Mouse (Mus musculus): Measurements from ENCODE around the gene Metap2.
A peak's percentile ranks its signal among the peaks of the same experiment; 100 is the strongest.

The Metap2 gene

DNA sequence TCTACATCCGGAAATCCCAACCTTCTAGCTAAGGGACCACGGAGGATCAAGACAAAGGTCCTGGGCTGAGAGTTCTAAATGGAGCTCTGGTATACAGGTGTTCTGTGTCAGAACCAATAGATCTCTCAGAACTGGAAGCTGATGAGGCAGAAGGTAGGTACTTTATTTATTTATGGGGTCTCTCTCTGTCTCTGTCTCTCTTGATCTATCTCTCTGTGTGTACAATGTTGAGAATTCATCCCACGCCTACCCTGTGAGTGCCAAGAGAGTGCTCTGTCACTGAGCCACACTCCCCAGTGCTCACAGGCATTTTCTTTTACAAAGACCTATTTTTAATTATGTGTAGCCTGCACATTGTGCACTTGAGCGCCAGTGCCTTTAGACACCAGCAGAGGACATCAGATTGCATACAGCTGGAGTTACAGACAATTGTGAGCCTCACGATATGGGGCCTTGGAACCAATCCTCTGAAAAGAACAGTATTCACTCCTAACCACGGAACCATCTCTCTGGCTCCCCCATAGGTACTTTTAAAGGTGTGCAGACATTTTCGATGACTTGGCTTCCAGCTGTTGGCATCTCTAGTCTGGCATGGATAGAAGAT, at the start of gene Metap2:
TSS of gene Metap2 (minus strand) at position 51 of the 604 bp plus-strand sequence.
- no peak for DNase-seq (ENCODE audit: low spot score)

DNA sequence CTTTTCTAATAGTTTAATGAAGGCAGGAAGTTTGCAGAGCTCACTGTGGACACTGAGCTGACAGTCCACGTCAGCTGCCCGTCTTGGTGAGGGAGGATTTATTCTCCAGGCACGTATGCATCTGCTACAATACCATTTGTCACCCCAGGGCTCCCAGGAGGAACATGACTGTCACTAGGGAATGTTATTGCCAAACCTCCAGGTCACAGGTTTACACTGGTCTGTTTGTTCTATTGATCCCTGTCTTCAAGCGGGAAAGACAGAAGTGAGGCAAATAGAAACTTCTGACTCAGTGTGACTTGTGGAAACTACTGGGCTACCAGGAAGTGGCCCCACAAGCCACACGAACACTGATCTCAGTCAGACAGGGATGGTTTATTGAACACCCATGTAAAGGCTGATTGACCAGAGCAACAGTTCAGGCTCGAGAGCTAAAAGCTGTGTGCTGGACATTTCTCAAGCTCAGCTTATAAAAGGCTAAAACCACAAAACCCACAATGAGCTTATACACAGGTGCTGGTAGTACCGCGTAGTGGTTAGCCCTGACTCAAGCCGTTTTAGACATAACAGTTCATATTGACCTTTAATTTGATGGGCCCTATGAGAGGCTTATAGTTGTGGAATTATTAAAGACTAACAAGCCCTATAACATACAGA, 49.1 kb upstream of the Metap2 start:
- no peak for DNase-seq (ENCODE audit: low spot score)

DNA sequence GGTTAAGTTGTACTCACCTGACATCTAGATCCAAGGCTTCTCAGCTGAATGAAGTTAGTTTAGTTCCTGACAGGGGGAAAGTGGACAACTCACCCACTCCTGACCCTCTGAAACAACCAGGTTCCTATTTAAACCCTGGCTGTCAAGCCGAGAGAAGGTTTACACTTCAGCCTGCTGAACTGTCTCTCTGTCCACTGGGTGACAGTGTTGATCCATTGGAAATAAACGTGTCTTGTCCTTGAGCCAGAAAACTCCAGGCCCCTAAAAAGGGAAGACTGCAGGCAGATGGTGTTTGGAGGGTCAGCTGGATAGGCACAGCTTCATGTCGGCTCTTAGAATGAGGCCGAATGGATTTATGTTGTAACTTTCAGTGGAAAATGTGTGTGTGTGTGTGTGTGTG, 48.5 kb upstream of the Metap2 start:
- DNase-seq (ENCODE audit: low spot score), result no peak

DNA sequence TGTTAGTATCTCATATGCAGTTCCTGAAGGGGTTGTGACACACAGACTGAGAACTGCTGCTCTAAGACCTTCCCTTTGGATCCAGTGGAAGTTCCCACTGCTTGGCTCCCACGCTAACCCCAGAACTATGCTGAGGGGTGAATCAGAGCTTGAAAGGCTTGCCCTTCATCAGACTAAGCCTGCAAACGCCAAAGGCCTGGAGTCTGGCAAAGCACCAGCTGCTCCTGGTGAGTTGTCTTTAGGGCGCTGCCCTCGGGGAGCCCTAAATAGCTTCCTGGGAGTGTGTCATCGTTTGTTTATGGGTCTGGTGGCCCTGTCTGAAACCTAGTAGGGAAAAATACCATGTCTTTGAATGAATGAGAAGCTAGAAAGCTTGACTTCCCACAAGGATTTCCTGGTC, 47.3 kb upstream of the Metap2 start:
- no peak for DNase-seq (ENCODE audit: low spot score)

DNA sequence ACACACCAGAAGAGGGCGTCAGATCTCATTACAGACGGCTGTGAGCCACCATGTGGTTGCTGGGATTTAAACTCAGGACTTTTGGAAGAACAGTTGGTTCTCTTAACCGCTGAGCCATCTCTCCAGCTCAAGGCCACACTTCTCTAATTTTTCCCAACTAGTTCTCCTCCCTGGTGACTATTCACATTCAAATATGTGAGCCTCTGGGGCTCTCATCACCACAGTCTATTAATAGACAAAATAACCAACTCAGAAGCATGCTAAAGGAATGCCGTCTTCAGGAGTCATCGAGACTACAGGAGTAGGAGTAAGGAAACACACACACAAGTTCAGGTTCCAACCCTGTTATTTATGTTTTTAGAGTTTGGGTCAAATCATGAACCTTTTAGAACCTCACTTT, 43.4 kb upstream of the Metap2 start:
- DNase-seq (ENCODE audit: low spot score), result no peak

DNA sequence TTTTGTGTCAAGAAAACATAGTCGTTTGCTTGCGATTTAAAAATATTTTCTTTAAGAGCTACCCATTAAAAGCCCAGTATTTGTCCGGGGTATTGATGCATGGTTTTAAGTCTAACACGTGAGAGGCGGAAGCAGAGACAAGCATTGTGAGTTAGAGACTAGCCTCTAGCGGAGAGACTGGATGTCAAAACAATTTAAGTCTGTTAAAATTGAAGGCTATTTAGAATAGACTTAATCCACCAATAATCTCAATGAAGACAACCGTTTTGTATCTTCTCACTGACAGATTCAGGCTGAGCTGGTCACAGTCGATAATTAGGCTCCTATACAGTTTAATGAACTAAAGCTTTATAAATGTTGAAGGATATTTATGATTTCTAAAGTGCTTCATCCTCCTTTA, 42.8 kb upstream of the Metap2 start:
- DNase-seq (ENCODE audit: low spot score), result no peak

DNA sequence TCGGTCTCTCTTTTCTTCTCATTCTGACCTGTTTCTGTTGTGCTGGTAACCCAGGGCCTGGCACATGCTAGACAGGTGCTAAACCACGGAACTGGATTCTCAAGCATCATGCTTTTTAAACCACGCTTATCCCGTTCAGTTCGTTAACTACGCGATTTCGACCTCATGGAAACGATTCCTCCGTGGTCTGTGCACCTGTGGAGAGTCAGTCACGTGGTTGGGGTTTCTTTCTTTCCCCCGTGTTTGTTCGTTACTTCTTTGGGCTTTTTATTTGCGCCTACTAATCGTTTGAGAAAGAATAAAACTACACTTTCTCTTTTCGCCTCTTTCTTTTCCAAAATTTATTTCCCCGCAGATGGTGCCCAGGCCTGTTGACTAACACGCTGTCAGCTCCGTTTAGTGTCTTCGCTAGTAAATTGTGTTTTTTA, 42.0 kb upstream of the Metap2 start:
- DNase-seq (ENCODE audit: low spot score), result no peak

DNA sequence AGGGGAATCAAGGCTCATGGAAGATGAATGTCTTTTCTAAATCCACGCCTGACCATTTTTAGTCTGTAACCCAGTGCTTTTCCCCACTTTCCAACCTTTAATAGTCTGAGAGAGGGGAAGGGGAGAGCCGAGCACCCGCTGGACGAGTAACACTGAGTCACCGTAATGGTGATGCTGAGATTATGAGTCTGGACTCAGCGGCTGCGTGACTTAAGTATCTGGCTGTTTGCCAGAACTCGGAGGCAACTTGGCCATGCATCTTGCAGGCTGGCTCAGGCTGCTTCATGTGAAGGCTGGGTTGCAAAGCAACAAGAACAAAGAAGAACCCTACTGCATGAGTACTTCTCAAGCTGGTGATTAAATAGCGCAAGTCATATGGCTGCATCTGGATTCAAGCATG, 37.1 kb upstream of the Metap2 start:
- peak; percentile 33 for DNase-seq (ENCODE audit: low spot score)

DNA sequence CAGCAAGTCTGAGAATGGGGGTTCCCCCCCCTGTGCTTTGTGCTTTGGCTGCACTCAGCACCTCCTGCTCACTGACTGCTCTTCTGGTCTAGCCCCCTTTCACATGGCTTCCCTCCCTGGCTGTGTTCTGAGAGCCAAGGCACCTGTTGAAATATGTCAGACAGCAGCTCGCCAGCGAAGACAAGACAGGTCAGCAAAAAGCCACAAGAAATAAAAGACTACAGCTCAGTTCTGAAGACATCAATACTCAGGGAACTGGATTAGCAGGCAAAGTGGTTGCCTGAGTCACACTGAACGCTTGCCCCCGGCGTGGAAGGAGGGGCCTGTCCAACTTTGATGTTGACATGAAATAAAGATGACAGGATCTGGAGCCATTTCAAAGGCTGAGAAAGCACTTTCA, 36.0 kb upstream of the Metap2 start:
- no peak for DNase-seq (ENCODE audit: low spot score)

DNA sequence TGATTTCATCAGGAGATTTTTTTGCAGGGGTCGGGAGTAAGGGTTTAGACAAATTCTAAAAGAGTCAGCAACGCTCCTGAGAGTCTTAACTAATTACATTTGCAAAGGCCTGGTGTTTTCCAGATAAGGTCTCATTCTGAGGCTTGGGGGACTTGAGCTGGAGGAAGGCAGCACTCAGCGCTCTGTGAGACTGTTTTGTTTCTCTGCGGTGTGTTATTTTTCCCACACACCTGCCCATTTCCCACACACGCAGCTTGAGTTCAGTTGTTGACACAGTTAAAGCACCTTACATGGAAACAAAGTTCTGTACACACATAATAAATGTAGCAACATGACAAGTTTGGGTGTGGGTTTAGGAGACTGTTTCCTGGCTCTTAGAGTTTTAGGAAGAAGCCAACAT, 35.1 kb upstream of the Metap2 start:
- no peak for DNase-seq (ENCODE audit: low spot score)

DNA sequence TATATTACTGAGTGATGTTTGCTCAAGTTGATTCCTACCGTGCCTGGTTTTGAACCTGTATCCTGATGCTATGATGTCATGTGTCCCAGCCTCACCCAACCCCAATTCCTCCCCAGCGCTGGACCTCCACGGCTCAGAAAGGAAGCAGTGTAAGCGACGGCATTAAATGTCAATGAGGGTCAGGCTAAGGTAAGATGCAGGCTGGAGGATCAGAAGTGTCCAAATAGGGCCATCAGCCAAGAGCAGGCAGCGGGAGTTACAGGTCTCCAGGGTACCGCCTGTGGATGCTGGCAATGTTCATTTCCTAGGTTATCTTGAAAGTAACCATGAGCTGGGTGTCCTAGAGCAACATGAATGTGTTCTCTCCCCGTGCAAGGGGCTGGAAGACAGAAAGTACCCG, 34.5 kb upstream of the Metap2 start:
- no peak for DNase-seq (ENCODE audit: low spot score)

DNA sequence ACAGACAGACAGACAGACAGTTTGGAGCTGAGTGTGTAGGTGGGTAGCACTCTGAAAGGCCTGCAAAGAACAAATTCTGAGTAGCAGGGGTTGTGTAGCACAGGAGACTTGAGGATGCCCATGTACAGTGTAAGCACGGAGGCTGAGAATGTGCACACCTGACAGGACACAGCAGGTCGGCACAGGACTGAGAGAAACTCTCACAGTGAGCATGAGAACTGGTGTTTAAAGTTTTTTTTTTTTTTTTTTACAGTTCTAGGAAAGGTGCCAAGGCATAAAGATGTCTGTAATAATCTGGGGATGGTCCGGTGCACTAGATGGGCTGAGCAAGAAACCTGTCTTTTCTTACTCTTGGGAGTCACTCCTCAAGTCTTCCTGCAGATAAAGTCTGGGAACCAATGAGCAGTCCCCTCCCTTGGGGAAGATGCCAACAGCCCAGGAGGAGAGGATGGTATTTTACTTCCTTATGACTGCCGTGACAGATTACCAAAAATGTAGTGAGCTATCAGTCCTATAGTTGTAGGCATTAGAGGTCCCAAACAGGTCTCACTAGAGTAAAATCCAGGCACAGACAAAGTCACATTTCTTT, 33.4 kb upstream of the Metap2 start:
- no peak for DNase-seq (ENCODE audit: low spot score)

DNA sequence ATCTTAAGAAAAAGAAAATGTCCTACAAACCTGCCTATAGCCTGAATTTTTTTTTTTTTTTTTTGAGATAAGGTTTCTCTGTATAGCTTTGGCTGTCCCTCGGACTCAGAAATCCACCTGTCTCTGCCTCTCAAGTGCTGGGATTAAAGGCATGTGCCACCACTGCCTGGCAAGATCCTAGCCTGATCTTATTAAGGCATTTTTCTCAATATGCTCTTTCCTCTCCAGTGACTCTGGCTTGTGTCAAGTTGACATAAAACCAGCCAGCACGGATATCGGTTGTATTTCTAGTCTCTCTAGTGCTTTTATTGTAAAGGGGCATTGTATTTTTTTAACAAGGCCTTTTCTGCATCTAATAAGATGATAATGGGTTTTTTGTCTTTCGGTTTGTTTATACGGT, 27.8 kb upstream of the Metap2 start:
- no peak for DNase-seq (ENCODE audit: low spot score)

DNA sequence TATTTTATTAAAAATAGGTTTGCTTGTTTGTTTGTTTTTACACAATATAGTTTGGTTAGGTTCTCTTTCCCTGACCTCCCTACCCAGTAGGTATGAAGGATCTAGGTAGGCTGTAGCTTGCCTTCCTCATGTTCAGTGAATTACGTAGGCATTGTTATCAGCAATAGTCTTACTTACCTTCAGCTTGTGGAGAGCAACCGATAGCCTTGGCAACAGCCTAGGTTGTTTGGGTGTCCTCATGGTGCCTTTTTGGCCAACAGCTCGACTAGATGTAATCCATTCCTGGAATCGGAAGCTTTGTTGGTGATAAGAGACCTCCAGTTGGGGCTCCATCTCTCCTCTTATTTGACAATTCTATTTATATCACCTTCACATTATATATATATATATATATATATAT, 24.3 kb upstream of the Metap2 start:
- no peak for DNase-seq (ENCODE audit: low spot score)

DNA sequence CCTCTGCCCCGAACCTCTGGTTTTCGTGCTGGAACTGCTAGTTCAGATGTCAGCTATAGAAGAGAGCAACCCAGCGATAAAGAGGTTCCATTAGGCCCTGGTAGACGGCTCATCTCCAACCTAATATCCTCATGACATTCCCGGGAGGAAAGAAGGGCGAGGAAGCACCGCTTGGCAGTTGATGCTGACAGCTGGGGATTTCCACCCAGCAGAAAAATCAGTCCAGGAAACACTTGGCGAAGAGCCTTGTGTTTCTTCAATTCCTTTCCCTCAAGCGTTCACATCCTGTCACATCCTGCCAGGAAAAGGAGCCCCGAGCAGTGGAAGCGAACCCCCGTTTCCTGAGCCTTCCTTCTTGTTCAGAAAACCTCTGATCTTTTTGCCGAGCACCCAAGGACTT, 22.3 kb upstream of the Metap2 start:
- DNase-seq (ENCODE audit: low spot score), result no peak

DNA sequence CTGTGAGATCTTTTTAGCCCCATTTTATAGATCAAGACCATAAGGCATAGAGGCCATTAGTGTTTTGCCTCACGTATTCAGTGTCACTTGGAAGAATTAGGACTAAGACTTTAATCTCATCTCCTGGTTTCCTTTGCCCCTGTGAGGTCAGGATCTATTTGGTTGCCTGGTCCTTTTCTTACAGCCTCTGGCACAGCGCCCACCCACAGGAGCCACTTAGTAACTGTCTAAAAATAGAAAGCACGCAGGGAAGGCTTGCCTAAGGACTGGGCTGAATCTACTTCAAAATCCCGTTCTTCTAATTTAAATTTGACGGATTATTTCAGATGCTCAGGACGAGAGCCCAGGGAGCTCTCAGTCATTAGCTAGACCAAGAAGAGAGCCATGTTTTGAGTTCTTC, 21.8 kb upstream of the Metap2 start:
- no peak for DNase-seq (ENCODE audit: low spot score)

DNA sequence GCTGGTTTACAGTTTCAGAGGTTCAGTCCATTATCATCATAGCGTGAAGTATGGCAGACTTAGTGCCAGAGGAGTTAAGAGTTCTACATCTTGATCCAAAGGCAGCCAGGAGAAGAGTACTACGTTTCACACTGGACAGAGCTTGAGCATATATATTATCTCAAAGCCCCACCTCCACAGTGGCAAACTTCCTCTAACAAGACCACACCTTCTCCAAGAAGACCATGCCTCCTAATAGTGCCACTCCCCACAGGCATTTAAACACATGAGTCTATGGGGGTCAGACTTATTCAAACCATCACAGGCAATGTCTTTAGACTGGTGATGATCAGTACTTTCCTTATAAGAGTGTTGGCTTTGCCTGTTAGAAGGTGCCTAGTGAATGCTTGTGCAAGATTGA, 21.2 kb upstream of the Metap2 start:
- DNase-seq (ENCODE audit: low spot score), result no peak

DNA sequence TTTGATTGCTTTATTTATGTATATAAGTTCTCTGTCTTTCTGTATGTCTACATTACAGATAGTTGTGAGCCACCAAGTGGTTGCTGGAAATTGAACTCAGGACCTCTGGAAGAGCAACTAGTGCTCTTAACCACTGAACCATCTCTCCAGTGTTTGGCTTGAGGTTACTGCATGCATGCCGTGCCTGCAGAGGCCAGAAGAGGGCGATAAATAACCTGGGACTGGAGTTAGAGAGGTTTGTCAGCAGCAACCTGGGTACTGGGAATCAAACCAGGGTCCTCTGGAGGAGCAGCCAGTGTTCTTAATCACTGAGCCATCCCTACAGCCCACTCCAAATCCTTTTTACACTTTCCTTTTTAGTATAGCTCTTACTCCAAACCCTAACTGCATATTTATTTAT, 19.9 kb upstream of the Metap2 start:
- no peak for DNase-seq (ENCODE audit: low spot score)

DNA sequence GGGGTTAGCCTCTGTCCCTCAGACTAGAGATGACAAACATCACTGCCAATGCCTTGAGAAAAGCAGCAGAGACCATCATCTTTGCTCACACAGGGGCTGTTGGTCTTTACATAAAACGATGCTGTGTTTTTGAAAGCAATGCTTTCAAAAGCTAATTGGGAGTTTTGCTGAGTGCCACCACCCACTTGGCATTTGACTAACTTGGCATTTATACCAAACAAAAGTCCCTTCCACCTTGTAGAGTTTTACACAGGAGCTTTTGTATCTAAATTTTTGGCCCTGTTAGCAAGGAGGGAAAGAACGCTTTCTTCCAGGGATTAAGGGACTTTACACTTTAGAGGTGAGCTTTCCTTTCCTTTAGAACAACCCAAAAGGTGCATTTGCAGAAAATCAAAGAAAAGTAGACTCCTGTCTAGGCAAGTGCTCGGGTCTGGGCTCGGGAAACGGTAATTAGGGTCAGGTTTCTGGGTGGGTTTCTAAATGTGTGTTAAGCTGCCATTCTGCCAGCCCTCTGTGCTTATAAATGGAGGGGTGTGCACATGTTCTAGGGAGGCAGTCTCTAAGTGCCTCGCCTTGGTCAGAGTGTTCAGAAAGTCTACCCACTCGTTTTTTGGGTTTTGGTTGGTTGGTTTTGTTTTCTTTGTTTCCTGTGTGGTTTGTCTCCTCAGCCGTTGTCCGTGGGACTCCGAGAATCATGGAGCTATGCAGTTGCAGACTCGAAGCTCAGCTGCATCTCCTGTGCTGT, 18.8 kb upstream of the Metap2 start:
- no peak for DNase-seq (ENCODE audit: low spot score)

DNA sequence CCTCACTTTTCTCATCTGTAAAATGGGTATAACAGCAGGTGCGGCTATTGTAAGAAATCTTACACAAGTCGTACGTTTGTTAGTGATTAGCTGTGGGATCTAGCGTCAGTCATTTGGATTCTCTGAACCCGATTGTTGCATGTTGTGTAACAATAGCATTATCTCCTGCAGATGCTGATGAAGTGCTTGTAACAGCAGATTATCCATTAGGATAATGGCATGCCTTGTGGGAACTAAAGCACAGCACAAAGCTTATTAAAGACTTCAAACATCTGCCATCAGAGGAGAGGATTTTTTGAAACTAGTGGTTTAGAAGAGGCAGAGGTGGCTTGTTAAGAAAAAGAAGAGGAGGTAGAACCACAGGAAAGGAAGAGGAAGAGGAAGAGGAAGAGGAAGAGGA, 16.6 kb upstream of the Metap2 start:
- no peak for DNase-seq (ENCODE audit: low spot score)

DNA sequence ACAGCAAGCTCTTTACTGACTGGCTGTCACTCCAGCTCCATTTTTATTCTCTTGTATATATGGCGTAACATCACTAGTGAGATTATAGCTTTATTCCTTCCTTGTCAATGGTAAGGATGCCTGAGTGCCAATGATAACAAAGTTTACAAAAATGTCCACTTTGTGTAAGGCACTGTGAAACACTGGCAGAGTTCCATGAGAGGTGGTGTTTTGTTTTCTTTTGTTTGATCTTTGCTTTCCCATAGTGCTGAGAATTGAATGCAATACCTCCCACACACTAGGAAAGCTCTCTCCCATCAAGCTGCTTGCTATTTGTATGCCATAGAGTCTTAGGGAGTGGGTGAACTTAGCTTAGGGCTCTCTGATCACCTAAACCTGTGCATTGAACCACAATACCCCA, 16.0 kb upstream of the Metap2 start:
- no peak for DNase-seq (ENCODE audit: low spot score)

DNA sequence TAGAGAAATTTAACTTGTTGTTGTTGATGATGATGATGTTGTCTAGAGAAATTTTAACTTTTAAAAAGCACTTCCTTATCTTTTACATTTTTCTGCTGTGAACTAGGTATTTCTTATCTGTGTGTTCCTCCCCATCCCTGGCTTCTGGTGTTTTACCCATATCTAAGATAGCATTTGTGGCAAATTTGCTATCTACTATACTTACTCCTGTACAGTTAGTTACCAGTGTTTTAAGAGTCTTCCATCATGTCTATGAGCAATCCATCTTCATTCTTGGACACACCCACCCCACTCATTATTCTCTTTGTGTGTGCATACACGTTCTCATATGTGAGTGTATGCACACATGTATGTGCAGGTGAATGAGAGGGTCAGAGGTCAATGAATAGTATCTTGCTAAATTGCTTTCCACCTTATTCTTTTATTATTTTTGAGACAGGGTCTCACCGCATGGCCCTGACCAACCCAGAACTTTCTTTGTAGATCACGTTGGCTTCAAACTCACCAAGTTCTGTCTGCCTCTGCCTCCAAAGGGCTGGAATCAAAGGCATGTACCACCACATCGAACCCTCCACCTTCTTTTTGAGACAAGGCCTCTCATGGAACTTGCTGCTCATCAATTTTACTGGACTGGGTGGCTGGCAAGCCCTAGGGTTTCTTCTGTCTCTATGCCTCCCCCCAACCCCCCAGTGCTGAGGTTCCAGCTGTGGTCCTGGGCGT, 15.4 kb upstream of the Metap2 start:
- no peak for DNase-seq (ENCODE audit: low spot score)

DNA sequence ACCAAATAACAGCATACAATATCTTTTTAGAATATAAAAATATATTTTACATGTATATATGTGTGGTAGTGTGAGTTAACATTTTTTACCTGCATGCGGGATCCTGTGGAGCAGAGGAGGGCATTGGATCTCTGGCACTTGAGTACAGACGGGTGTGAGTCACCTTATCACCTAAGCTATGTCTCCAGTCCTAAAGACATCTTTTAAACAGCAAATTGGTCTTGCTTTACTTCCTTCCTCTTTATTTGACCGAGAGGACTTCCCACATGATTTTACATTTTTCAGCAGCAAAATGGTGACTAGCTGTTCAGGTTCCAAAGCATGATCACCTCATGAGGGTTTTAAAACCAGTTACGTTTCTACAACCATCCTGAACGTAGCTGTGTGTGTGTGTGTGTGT, 14.4 kb upstream of the Metap2 start:
- DNase-seq (ENCODE audit: low spot score), result no peak

All from testis, postnatal 14 days (tissue).